Mouse (Mus musculus) cerebellum, postnatal 36 days (tissue): ENCODE data around the gene Hipk4.

Source experiments
- DNase-seq, 2 experiments: peaks; one replicate each; pipeline ENCODE4 v3.0.0; 2021 to 2022; ENCODE audit warnings: mixed read lengths in 2 of 2

Gene Hipk4

GRCm38 (mm10) chr7:27522967-27523366 lies at the start of gene Hipk4:
Gene Hipk4, plus strand, starts transcription at chr7:27523267.
- no peak for DNase-seq

- no peak for DNase-seq
Measured at GRCm38 (mm10) chr7:27473835-27474489, 49.1 kb upstream of the Hipk4 start.

- DNase-seq = peak; percentile 94 to 97
Measured at GRCm38 (mm10) chr7:27474490-27474954, 48.5 kb upstream of the Hipk4 start.

GRCm38 (mm10) chr7:27475596-27475995 lies 47.5 kb upstream of the Hipk4 start:
- no peak for DNase-seq

- DNase-seq = no peak
Measured at GRCm38 (mm10) chr7:27476098-27476635, 46.9 kb upstream of the Hipk4 start.

GRCm38 (mm10) chr7:27478561-27478960 lies 44.5 kb upstream of the Hipk4 start:
- DNase-seq = no peak

GRCm38 (mm10) chr7:27479750-27480149 lies 43.3 kb upstream of the Hipk4 start:
- DNase-seq = no peak

- no peak for DNase-seq
Measured at GRCm38 (mm10) chr7:27480506-27480905, 42.6 kb upstream of the Hipk4 start.

- DNase-seq = peak in 1 of 2 experiments; percentile 20
Measured at GRCm38 (mm10) chr7:27480927-27481626, 42.0 kb upstream of the Hipk4 start.

- peak; percentile 68 to 80 for DNase-seq
Measured at GRCm38 (mm10) chr7:27481627-27481969, 41.5 kb upstream of the Hipk4 start.

- DNase-seq = no peak
Measured at GRCm38 (mm10) chr7:27483860-27484259, 39.2 kb upstream of the Hipk4 start.

- DNase-seq = no peak
Measured at GRCm38 (mm10) chr7:27486102-27486769, 36.8 kb upstream of the Hipk4 start.

- DNase-seq = peak; percentile 100
Measured at GRCm38 (mm10) chr7:27486770-27487697, 36.0 kb upstream of the Hipk4 start, which contains the start of gene Sertad1. Gene Sertad1, plus strand, starts transcription at chr7:27486910.

- DNase-seq = peak; percentile 60 to 69
Measured at GRCm38 (mm10) chr7:27487740-27488268, 35.3 kb upstream of the Hipk4 start.

GRCm38 (mm10) chr7:27489270-27489869 lies 33.7 kb upstream of the Hipk4 start:
- DNase-seq = peak in 1 of 2 experiments; percentile 30

GRCm38 (mm10) chr7:27490227-27490542 lies 32.9 kb upstream of the Hipk4 start:
- no peak for DNase-seq

GRCm38 (mm10) chr7:27490543-27491329 lies 32.3 kb upstream of the Hipk4 start:
- peak; percentile 89 to 95 for DNase-seq

GRCm38 (mm10) chr7:27491856-27492255 lies 31.2 kb upstream of the Hipk4 start:
- no peak for DNase-seq

GRCm38 (mm10) chr7:27493022-27493421 lies 30.0 kb upstream of the Hipk4 start:
- DNase-seq = no peak

GRCm38 (mm10) chr7:27493450-27493849 lies 29.6 kb upstream of the Hipk4 start:
- DNase-seq = no peak
